Mouse (Mus musculus) heart, adult 2 months (tissue): ENCODE measurements at regions not wholly inside any gene's neighbourhood (a gene's known extent, or its start where the extent isn't known, plus 50 kb on each side); places are given as distances from the start of the nearest gene placed in this dataset.

Experiments used
- CTCF ChIP-seq: fragments of 200-600 bp; IDR thresholded peaks from 2 replicates; pipeline ENCODE4 v1.8.1; 2022; ENCODE audit warnings: antibody characterized with exemption, mild to moderate bottlenecking, moderate library complexity
- POLR2A ChIP-seq: fragments of 200-500 bp; IDR thresholded peaks from 2 replicates; pipeline ENCODE4 v1.6.1; 2011; ENCODE audit warnings: mild to moderate bottlenecking, low read depth, low read length, control low read depth; ENCODE audit not compliant: insufficient read depth

DNA sequence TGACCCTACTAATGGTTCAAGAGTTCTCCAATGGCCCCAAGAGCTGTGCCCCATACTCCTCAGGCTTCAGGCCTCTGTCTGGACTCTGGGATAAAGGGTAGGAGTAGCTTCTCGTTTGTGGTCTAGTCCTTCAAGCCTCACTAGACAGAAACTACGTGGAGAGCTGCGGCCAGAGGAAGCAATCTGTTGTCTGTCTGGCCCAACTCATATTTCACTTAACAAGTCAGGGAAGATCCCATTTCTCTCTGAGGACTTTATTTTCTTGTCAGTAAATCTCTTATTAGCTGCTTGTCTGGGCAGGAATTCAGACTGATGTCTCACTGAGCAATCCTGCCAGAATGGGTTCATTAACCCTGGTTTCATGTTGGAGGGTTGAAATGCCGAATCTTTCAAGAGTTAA, 364.0 kb downstream of the Adra2a start:
- TF ChIP-seq CTCF (no peak), POLR2A (no peak)
